Mouse (Mus musculus): ENCODE results near the gene Kcna5.

DNA sequence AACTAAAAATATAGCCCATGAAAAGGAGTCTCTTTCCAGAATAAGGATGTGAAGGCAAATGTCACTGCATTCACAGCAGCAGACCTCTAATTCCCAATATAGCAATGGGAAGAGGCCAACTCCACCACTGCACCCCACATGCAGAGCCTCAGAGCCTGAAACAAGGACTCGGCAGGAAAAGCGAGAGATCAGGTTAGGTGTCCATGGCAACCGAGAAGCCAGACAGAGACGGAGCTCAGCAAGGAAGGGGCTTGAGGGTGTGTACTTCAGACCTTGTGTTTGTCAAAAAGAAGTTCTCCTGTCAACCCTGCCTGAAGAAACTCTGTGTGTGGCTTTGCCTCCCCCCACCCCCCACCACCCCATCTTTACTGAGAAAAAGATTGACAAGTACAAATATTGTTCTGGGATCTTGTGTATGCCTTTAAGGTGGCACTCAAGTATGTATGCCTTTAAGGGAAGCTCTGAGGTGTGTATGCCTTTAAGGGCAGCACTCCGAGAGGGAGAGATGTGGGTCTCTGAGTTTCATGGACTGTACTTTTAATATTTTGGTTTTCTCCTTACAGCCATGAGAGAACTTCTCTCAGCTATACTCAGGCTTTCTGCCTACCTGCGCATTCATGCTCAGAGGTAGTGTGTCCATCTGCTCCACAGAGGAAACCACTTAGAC lies 37.9 kb downstream of the Kcna5 start:
- TF ChIP-seq POLR2A (IDR thresholded peaks at IDR 0.05; ENCODE audit: borderline replicate concordance, extremely low read depth, insufficient read depth, insufficient read length, poor library complexity, severe bottlenecking) (no peak), CTCF (IDR thresholded peaks at IDR 0.05; ENCODE audit: borderline replicate concordance, extremely low read depth, insufficient read depth, insufficient read length) (no peak)
